Mouse (Mus musculus) erythroblast, embryonic 14.5 days (primary cell): ENCODE results near the gene Ybx2.

Source experiments
- GATA1 ChIP-seq: IDR thresholded peaks from 2 replicates; pipeline ENCODE4 v1.6.1; 2012; ENCODE audit warnings: low read length, inconsistent platforms, mixed read lengths
- TAL1 ChIP-seq: IDR thresholded peaks from 3 replicates; pipeline ENCODE4 v1.6.1; 2012; ENCODE audit warnings: low read length, inconsistent platforms, mixed read lengths

- TF ChIP-seq TAL1 (no peak), GATA1 (no peak)
Measured at GRCm38 (mm10) chr11:69961841-69962240, 26.2 kb downstream of the Ybx2 start.
